Mouse (Mus musculus) myocyte (in vitro differentiated cells): ENCODE measurements around the gene Cep104. TPM values are rescaled to one million over a fixed set of nuclear protein-coding genes. Genes with fewer than 3 reads are reported as not detected.

Experiments
- H3K27me3 ChIP-seq: one replicate; pipeline ENCODE4 v1.6.1; 2011; ENCODE audit not compliant: control insufficient read depth, insufficient read depth, insufficient read length
- H3K36me3 ChIP-seq: one replicate; pipeline ENCODE4 v1.6.1; 2011; ENCODE audit not compliant: control insufficient read depth, insufficient read depth
- H3K4me2 ChIP-seq: one replicate; pipeline ENCODE4 v1.6.1; 2011; ENCODE audit warnings: low read depth, control low read depth
- H3K4me3 ChIP-seq: one replicate; pipeline ENCODE4 v1.5.1; 2011; ENCODE audit warnings: mild to moderate bottlenecking, control low read depth, moderate library complexity
- H3K79me2 ChIP-seq: one replicate; pipeline ENCODE4 v1.6.1; 2011; ENCODE audit not compliant: control insufficient read depth, insufficient read depth
- H3ac ChIP-seq: one replicate; pipeline ENCODE4 v1.6.1; 2011; ENCODE audit not compliant: control insufficient read depth, insufficient read length
- CEBPB ChIP-seq: IDR thresholded peaks from 2 replicates; pipeline ENCODE4 v1.6.1; 2011; ENCODE audit warnings: mild to moderate bottlenecking, moderate library complexity; ENCODE audit not compliant: poor library complexity, insufficient read depth, severe bottlenecking
- E2F4 ChIP-seq: IDR thresholded peaks from one replicate; pipeline ENCODE4 v1.6.1; 2011; ENCODE audit warnings: mild to moderate bottlenecking, control low read depth, moderate library complexity; ENCODE audit not compliant: insufficient read depth
- MAX ChIP-seq: IDR thresholded peaks from one replicate; pipeline ENCODE4 v1.6.1; 2011; ENCODE audit warnings: low read depth, mild to moderate bottlenecking, control low read depth
- MYOD1 ChIP-seq, 3 experiments: IDR thresholded peaks; one replicate each; pipeline ENCODE4 v1.6.1; 2011; ENCODE audit warnings: control low read depth in 2 of 3, low read depth in 2 of 3, mild to moderate bottlenecking in 2 of 3, moderate library complexity in 1 of 3; ENCODE audit not compliant: insufficient read length in 2 of 3, control insufficient read depth in 1 of 3
- MYOG ChIP-seq, 3 experiments: IDR thresholded peaks; one replicate each; pipeline ENCODE4 v1.6.1; 2011; ENCODE audit warnings: control low read depth in 2 of 3, low read depth in 2 of 3, mild to moderate bottlenecking in 2 of 3; ENCODE audit not compliant: insufficient read length in 2 of 3, control insufficient read depth in 1 of 3, insufficient read depth in 1 of 3
- POLR2A ChIP-seq: IDR thresholded peaks from one replicate; pipeline ENCODE4 v1.6.1; 2011; ENCODE audit warnings: low read depth, mild to moderate bottlenecking, control low read depth, moderate library complexity; ENCODE audit not compliant: insufficient read length
- POLR2AphosphoS2 ChIP-seq: IDR thresholded peaks from one replicate; pipeline ENCODE4 v1.6.1; 2011; ENCODE audit warnings: low read depth, control low read depth; ENCODE audit not compliant: insufficient read length
- REST ChIP-seq: IDR thresholded peaks from one replicate; pipeline ENCODE4 v1.6.1; 2011; ENCODE audit warnings: mild to moderate bottlenecking, control low read depth, moderate library complexity; ENCODE audit not compliant: insufficient read depth, insufficient read length
- SRF ChIP-seq: IDR thresholded peaks from one replicate; pipeline ENCODE4 v1.6.1; 2011; ENCODE audit warnings: low read depth; ENCODE audit not compliant: control insufficient read depth, insufficient read length
- TCF12 ChIP-seq: IDR thresholded peaks from one replicate; pipeline ENCODE4 v1.6.1; 2011; ENCODE audit warnings: mild to moderate bottlenecking, control low read depth; ENCODE audit not compliant: poor library complexity, insufficient read depth, severe bottlenecking
- TCF3 ChIP-seq: IDR thresholded peaks from one replicate; pipeline ENCODE4 v1.6.1; 2011; ENCODE audit warnings: low read depth, control low read depth; ENCODE audit not compliant: insufficient read length
- USF1 ChIP-seq: IDR thresholded peaks from one replicate; pipeline ENCODE4 v1.6.1; 2011; ENCODE audit warnings: low read depth, mild to moderate bottlenecking, control low read depth, moderate library complexity
- polyA plus RNA-seq: library from polyadenylated mRNA; unstranded; fragments of >200 nt; fragmentation: generic; extraction: Trizol; gene quantifications from one replicate; pipeline ENCODE4 v1.2.1, GENCODE M21; 2012; ENCODE audit warnings: missing spikeins

The Cep104 gene
- polyA plus RNA-seq, 1 experiment, result 21.7 TPM

DNA sequence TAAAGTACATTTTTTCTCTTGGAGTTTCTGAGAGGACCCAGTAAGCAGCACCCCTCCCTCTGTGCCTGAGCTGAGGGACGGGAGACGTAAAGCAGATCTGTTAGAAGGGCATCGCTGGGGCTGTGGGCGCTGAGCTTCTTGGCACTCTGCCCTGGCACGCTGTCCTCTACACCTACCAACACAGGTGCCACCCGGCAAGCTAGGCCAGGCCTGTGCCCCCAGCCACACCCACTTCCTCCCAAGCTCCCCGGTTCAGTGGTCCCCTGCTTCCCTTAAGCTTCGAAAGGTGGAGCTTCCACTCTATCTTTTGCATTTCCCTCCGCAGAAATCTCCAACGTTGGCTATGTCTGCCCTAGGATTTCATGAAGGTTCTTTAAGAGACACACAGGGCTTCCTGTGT lies 4.2 kb downstream of the Cep104 start:
- Histone ChIP-seq H3K79me2 (peaks cover 26% of the 10 kb centered on the region), H3K36me3 (peaks cover 13% of the 10 kb centered on the region)
- TF ChIP-seq CEBPB (no peak), SRF (no peak), REST (no peak), MAX (no peak), MYOG (IDR thresholded peaks at IDR 0.05; ENCODE audit: control insufficient read depth in 1 of 3, insufficient read depth in 1 of 3, insufficient read length in 2 of 3, low read depth in 2 of 3) (no peak), POLR2A (no peak), USF1 (no peak)

DNA sequence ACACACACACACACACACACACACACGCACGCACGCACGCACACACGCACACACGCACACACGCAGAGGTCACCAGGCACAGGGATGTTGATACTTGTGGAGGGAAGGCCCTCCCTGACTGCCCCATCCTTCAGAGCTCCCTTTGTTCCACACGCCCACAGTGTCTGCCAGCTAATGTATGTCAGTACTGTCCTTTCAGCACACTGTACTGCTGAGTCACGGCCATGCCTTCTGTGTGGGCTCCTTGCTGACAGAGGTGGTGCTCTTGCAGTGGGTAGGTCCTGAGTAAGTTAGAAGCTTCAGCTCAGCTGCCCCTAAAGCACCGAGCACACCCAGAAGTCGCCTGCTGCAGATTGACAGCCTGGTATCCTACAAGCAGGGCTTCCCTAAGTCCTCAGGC lies 5.5 kb downstream of the Cep104 start:
- H3K36me3 ChIP-seq, result peaks cover 13% of the 10 kb centered on the region
- H3K27me3 ChIP-seq, result no peaks in the 10 kb centered on the region
- no peak overlapping the region for H3ac ChIP-seq
- no peak overlapping the region for H3K4me3 ChIP-seq
- H3K4me2 ChIP-seq, result no peak overlapping the region
- H3K79me2 ChIP-seq, result peaks cover 22% of the 10 kb centered on the region
- TF ChIP-seq TCF3 (no peak), CEBPB (no peak), MAX (no peak), E2F4 (no peak), TCF12 (no peak), POLR2AphosphoS2 (no peak), SRF (no peak), POLR2A (no peak), MYOG (IDR thresholded peaks at IDR 0.05; ENCODE audit: control insufficient read depth in 1 of 3, insufficient read depth in 1 of 3, insufficient read length in 2 of 3, low read depth in 2 of 3) (no peak), MYOD1 (IDR thresholded peaks at IDR 0.05; ENCODE audit: control insufficient read depth in 1 of 3, insufficient read length in 2 of 3, low read depth in 2 of 3) (no peak), REST (no peak), USF1 (no peak)

More for the DNA sequence above, 4.2 kb downstream of the Cep104 start:
- Histone ChIP-seq H3ac (no peak overlapping the region), H3K4me3 (no peak overlapping the region), H3K27me3 (no peaks in the 10 kb centered on the region), H3K4me2 (no peak overlapping the region)

GRCm38 (mm10) chr4:153992715-153993114 lies 17.7 kb downstream of the Cep104 start:
- H3K4me3 ChIP-seq, result no peak overlapping the region
- H3K27me3 ChIP-seq, result no peaks in the 10 kb centered on the region
- no peak overlapping the region for H3K4me2 ChIP-seq

GRCm38 (mm10) chr4:153993505-153993904 lies 18.5 kb downstream of the Cep104 start:
- Histone ChIP-seq H3ac (no peak overlapping the region), H3K4me3 (no peak overlapping the region), H3K4me2 (no peak overlapping the region), H3K79me2 (no peaks in the 10 kb centered on the region), H3K27me3 (no peaks in the 10 kb centered on the region), H3K36me3 (peaks cover 8% of the 10 kb centered on the region)
- TF ChIP-seq SRF, result no peak
- no peak for TF ChIP-seq MAX
- TF ChIP-seq USF1, result no peak
- TF ChIP-seq POLR2A, result no peak
- no peak for TF ChIP-seq MYOD1 (IDR thresholded peaks at IDR 0.05; ENCODE audit: control insufficient read depth in 1 of 3, insufficient read length in 2 of 3, low read depth in 2 of 3)
- no peak for TF ChIP-seq POLR2AphosphoS2
- no peak for TF ChIP-seq TCF12
- TF ChIP-seq REST, result no peak
- TF ChIP-seq CEBPB, result no peak
- TF ChIP-seq E2F4, result no peak
- no peak for TF ChIP-seq MYOG (IDR thresholded peaks at IDR 0.05; ENCODE audit: control insufficient read depth in 1 of 3, insufficient read depth in 1 of 3, insufficient read length in 2 of 3, low read depth in 2 of 3)
- TF ChIP-seq TCF3, result no peak

More at GRCm38 (mm10) chr4:153992715-153993114, 17.7 kb downstream of the Cep104 start:
- TF ChIP-seq MYOD1 (IDR thresholded peaks at IDR 0.05; ENCODE audit: control insufficient read depth in 1 of 3, insufficient read length in 2 of 3, low read depth in 2 of 3) (no peak), REST (no peak)
- no peaks in the 10 kb centered on the region for H3K79me2 ChIP-seq
- H3ac ChIP-seq, result no peak overlapping the region
- H3K36me3 ChIP-seq, result peaks cover 7% of the 10 kb centered on the region

DNA sequence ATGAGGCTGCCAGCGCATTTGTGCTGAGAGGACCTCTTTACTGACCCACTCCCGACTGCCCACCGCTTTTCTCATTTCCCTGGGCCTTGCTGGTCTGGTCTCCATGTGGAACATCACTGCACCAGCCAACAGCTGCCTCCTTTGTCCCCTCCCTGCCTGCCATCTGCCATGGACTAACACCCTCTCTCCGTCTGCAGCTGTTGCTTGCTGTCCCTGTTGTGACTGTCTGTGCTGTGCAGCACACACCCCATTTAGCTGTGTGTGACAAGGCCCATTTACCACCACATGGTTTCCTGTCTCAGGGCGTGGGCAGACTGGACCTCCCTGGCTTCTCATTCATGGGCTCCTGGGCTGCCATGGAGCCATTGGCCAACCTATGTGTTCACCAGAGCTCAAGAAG lies 30.5 kb downstream of the Cep104 start:
- Histone ChIP-seq H3K27me3 (no peaks in the 10 kb centered on the region), H3K79me2 (no peaks in the 10 kb centered on the region), H3K36me3 (no peaks in the 10 kb centered on the region), H3K4me2 (no peak overlapping the region), H3K4me3 (no peak overlapping the region), H3ac (no peak overlapping the region)
- TF ChIP-seq TCF12 (peak; percentile 89), TCF3 (peak; percentile 99), POLR2A (no peak), MAX (no peak), USF1 (no peak), REST (no peak), POLR2AphosphoS2 (peak; percentile 30), SRF (no peak), E2F4 (no peak), CEBPB (no peak), MYOD1 (IDR thresholded peaks at IDR 0.05; ENCODE audit: control insufficient read depth in 1 of 3, insufficient read length in 2 of 3, low read depth in 2 of 3) (peak; percentile 85 to 99 (median 97)), MYOG (IDR thresholded peaks at IDR 0.05; ENCODE audit: control insufficient read depth in 1 of 3, insufficient read depth in 1 of 3, insufficient read length in 2 of 3, low read depth in 2 of 3) (peak; percentile 93 to 99 (median 99))
